Mouse (Mus musculus) c-Kit-positive CD71-positive TER-119-positive erythroid progenitor cells, embryonic 14.5 days (primary cell): ENCODE results near the gene Rad51.
A peak's percentile ranks its signal among the peaks of the same experiment; 100 is the strongest.

Experiments used
- DNase-seq: peaks from one replicate; pipeline ENCODE4 v3.0.0-alpha.2; 2013; ENCODE audit warnings: low spot score

The Rad51 gene

GRCm38 (mm10) chr2:119163999-119164398 lies 51.4 kb downstream of the Rad51 start:
- no peak for DNase-seq

GRCm38 (mm10) chr2:119165401-119165800 lies 52.8 kb downstream of the Rad51 start:
- DNase-seq: no peak

GRCm38 (mm10) chr2:119166901-119167865 lies 54.6 kb downstream of the Rad51 start, which contains the start of gene Gchfr:
Gene Gchfr (plus strand): TSS chr2:119167773.
- peak; percentile 31 for DNase-seq

GRCm38 (mm10) chr2:119167866-119168256 lies 55.3 kb downstream of the Rad51 start:
- no peak for DNase-seq

GRCm38 (mm10) chr2:119170282-119170681 lies 57.7 kb downstream of the Rad51 start:
- no peak for DNase-seq

GRCm38 (mm10) chr2:119171574-119171973 lies 59.0 kb downstream of the Rad51 start:
- no peak for DNase-seq

- no peak for DNase-seq
Observed at GRCm38 (mm10) chr2:119172446-119172845, 59.9 kb downstream of the Rad51 start.

- peak; percentile 53 for DNase-seq
Observed at GRCm38 (mm10) chr2:119172862-119173576, 60.4 kb downstream of the Rad51 start.

- no peak for DNase-seq
Observed at GRCm38 (mm10) chr2:119173991-119174651, 61.5 kb downstream of the Rad51 start, which contains the start of gene Gm14137. Gene Gm14137 (plus strand): TSS chr2:119174509.

GRCm38 (mm10) chr2:119174866-119175265 lies 62.3 kb downstream of the Rad51 start:
- no peak for DNase-seq

GRCm38 (mm10) chr2:119175614-119176013 lies 63.0 kb downstream of the Rad51 start:
- no peak for DNase-seq

GRCm38 (mm10) chr2:119176761-119177160 lies 64.2 kb downstream of the Rad51 start:
- no peak for DNase-seq

GRCm38 (mm10) chr2:119177384-119177939 lies 64.9 kb downstream of the Rad51 start:
- no peak for DNase-seq

- no peak for DNase-seq
Observed at GRCm38 (mm10) chr2:119182914-119183313, 70.3 kb downstream of the Rad51 start.

GRCm38 (mm10) chr2:119189029-119189710 lies 76.6 kb downstream of the Rad51 start:
- DNase-seq: peak; percentile 82

- DNase-seq: no peak
Observed at GRCm38 (mm10) chr2:119190969-119191368, 78.4 kb downstream of the Rad51 start.

- no peak for DNase-seq
Observed at GRCm38 (mm10) chr2:119194140-119194539, 81.5 kb downstream of the Rad51 start.

GRCm38 (mm10) chr2:119196316-119197108 lies 83.9 kb downstream of the Rad51 start:
- DNase-seq: no peak
